Mouse (Mus musculus) E14TG2a.4 (cell line): Measurements from ENCODE around the gene Apbb1.

ENCODE experiments used
- H3K27me3 ChIP-seq: 2 replicates; pipeline ENCODE4 v1.6.1; 2014; ENCODE audit warnings: low read length, control low read depth; ENCODE audit not compliant: insufficient read depth
- H3K36me3 ChIP-seq: 2 replicates; pipeline ENCODE4 v1.6.1; 2014; ENCODE audit warnings: low read length, control low read depth; ENCODE audit not compliant: insufficient read depth
- H3K4me1 ChIP-seq: replicated peaks from 2 replicates; pipeline ENCODE4 v1.6.1; 2014; ENCODE audit warnings: low read depth, low read length, control low read depth
- H3K4me3 ChIP-seq: replicated peaks from 2 replicates; pipeline ENCODE4 v1.5.1; 2014; ENCODE audit warnings: mild to moderate bottlenecking, low read length
- H3K9me3 ChIP-seq: 2 replicates; pipeline ENCODE4 v1.6.1; 2014; ENCODE audit warnings: low read length, control low read depth
- CTCF ChIP-seq: conservative IDR thresholded peaks from 2 replicates; pipeline ENCODE4 v1.5.1; 2014; ENCODE audit warnings: low read length
- NANOG ChIP-seq: IDR thresholded peaks from 2 replicates; pipeline ENCODE4 v1.6.1; 2014; ENCODE audit warnings: borderline replicate concordance, low read length, mixed read lengths
- POU5F1 ChIP-seq: IDR thresholded peaks from 2 replicates; pipeline ENCODE4 v1.6.1; 2014; ENCODE audit warnings: low read length, borderline replicate concordance

The Apbb1 gene

GRCm38 (mm10) chr7:105555571-105555970, 25.9 kb downstream of the Apbb1 start:
- H3K9me3 ChIP-seq: no peaks in the 10 kb centered on the region

GRCm38 (mm10) chr7:105554212-105554942, 27.1 kb downstream of the Apbb1 start, which contains the start of gene Smpd1:
Gene Smpd1 (plus strand): TSS chr7:105554360.
- Histone ChIP-seq H3K27me3 (peaks cover 12% of the 10 kb centered on the region), H3K4me3 (peak within 1 kb of the TSS; percentile 82), H3K9me3 (no peaks in the 10 kb centered on the region), H3K4me1 (peaks cover 49% of the 10 kb centered on the region), H3K36me3 (no peaks in the 10 kb centered on the region)
- no peak for TF ChIP-seq NANOG
- TF ChIP-seq POU5F1: no peak
- no peak for TF ChIP-seq CTCF

More at GRCm38 (mm10) chr7:105555571-105555970, 25.9 kb downstream of the Apbb1 start:
- Histone ChIP-seq H3K4me3 (no peak overlapping the region), H3K27me3 (peaks cover 12% of the 10 kb centered on the region), H3K36me3 (no peaks in the 10 kb centered on the region), H3K4me1 (peaks cover 43% of the 10 kb centered on the region)
- TF ChIP-seq CTCF (no peak), NANOG (no peak), POU5F1 (no peak)

- no peaks in the 10 kb centered on the region for H3K36me3 ChIP-seq
- H3K4me1 ChIP-seq: peaks cover 42% of the 10 kb centered on the region
- no peak for TF ChIP-seq POU5F1
- no peak for TF ChIP-seq CTCF
- no peak for TF ChIP-seq NANOG
- H3K9me3 ChIP-seq: no peaks in the 10 kb centered on the region
- H3K4me3 ChIP-seq: peak overlapping the region; percentile 82
- H3K27me3 ChIP-seq: peaks cover 12% of the 10 kb centered on the region
Observed at GRCm38 (mm10) chr7:105553456-105554211, 27.8 kb downstream of the Apbb1 start.

- Histone ChIP-seq H3K4me1 (peaks cover 25% of the 10 kb centered on the region), H3K36me3 (no peaks in the 10 kb centered on the region), H3K9me3 (no peaks in the 10 kb centered on the region), H3K4me3 (no peak overlapping the region), H3K27me3 (peaks cover 7% of the 10 kb centered on the region)
- TF ChIP-seq CTCF (no peak), POU5F1 (no peak), NANOG (no peak)
Observed at GRCm38 (mm10) chr7:105549035-105549434, 32.4 kb downstream of the Apbb1 start.

- Histone ChIP-seq H3K4me3 (no peak overlapping the region), H3K4me1 (peaks cover 16% of the 10 kb centered on the region), H3K9me3 (no peaks in the 10 kb centered on the region), H3K27me3 (peaks cover under 1% of the 10 kb centered on the region; the same call in 1 of the 2 replicates), H3K36me3 (no peaks in the 10 kb centered on the region)
- TF ChIP-seq CTCF (no peak), POU5F1 (no peak), NANOG (no peak)
Observed at GRCm38 (mm10) chr7:105547970-105548369, 33.5 kb downstream of the Apbb1 start.

- no peaks in the 10 kb centered on the region for H3K36me3 ChIP-seq
- TF ChIP-seq CTCF: no peak
- no peak for TF ChIP-seq NANOG
- no peak for TF ChIP-seq POU5F1
- peaks cover 13% of the 10 kb centered on the region for H3K4me1 ChIP-seq
- no peaks in the 10 kb centered on the region for H3K27me3 ChIP-seq
- no peaks in the 10 kb centered on the region for H3K9me3 ChIP-seq
- H3K4me3 ChIP-seq: no peak overlapping the region
Observed at GRCm38 (mm10) chr7:105545986-105546385, 35.5 kb downstream of the Apbb1 start.

- Histone ChIP-seq H3K36me3 (no peaks in the 10 kb centered on the region), H3K9me3 (no peaks in the 10 kb centered on the region; the same call in 1 of the 2 replicates), H3K4me1 (no peaks in the 10 kb centered on the region), H3K27me3 (no peaks in the 10 kb centered on the region), H3K4me3 (no peak overlapping the region)
- TF ChIP-seq POU5F1: no peak
- TF ChIP-seq CTCF: no peak
- no peak for TF ChIP-seq NANOG
Observed at GRCm38 (mm10) chr7:105534162-105534561, 47.3 kb downstream of the Apbb1 start.

- no peak overlapping the region for H3K4me3 ChIP-seq
- H3K4me1 ChIP-seq: no peaks in the 10 kb centered on the region
- TF ChIP-seq CTCF (no peak), NANOG (no peak), POU5F1 (no peak)
- H3K36me3 ChIP-seq: no peaks in the 10 kb centered on the region
- H3K27me3 ChIP-seq: no peaks in the 10 kb centered on the region
- H3K9me3 ChIP-seq: no peaks in the 10 kb centered on the region; the same call in 1 of the 2 replicates
Observed at GRCm38 (mm10) chr7:105528094-105528493, 53.4 kb downstream of the Apbb1 start.
